Mouse (Mus musculus) limb, embryonic 14.5 days (tissue): ENCODE results near the gene Cyp4v3. TPM values are rescaled to one million over a fixed set of nuclear protein-coding genes. Genes with fewer than 3 reads are reported as not detected.
"Not testable (repeated sequence)": the region's sequence is repeated elsewhere in the genome, so short reads cannot be mapped to it uniquely, and the experiment has no call there.

Experiments used
- ATAC-seq: fragments of 200-750 bp; cut with Nextera tagmentation; 2 replicates; pipeline ENCODE4 v1.8.0; 2017; ENCODE audit warnings: low read depth, moderate number of reproducible peaks, moderate TSS enrichment; ENCODE audit not compliant: low FRiP score
- DNase-seq: peaks from one replicate; pipeline ENCODE4 v3.0.0-alpha.2; 2015; ENCODE audit warnings: low spot score
- H3K27ac ChIP-seq: fragments of 300-500 bp; sonication (generic); replicated peaks from 2 replicates; pipeline ENCODE4 v1.5.1; 2014; ENCODE audit warnings: low read depth, mild to moderate bottlenecking, low read length, moderate library complexity, mixed read lengths
- H3K27me3 ChIP-seq: fragments of 300-500 bp; sonication (generic); 2 replicates; pipeline ENCODE4 v1.6.1; 2014; ENCODE audit warnings: low read length, mixed read lengths; ENCODE audit not compliant: control insufficient read depth, insufficient read depth
- H3K36me3 ChIP-seq: fragments of 300-500 bp; sonication (generic); 2 replicates; pipeline ENCODE4 v1.6.1; 2014; ENCODE audit warnings: mild to moderate bottlenecking, low read length, moderate library complexity, mixed read lengths; ENCODE audit not compliant: control insufficient read depth, insufficient read depth
- H3K4me1 ChIP-seq: fragments of 300-500 bp; sonication (generic); 2 replicates; pipeline ENCODE4 v1.6.1; 2014; ENCODE audit warnings: antibody characterized with exemption, low read length, mixed read lengths; ENCODE audit not compliant: control insufficient read depth, insufficient read depth
- H3K4me2 ChIP-seq: fragments of 300-500 bp; sonication (generic); replicated peaks from 2 replicates; pipeline ENCODE4 v1.6.1; 2014; ENCODE audit warnings: low read depth, mild to moderate bottlenecking, low read length, moderate library complexity; ENCODE audit not compliant: severe bottlenecking
- H3K4me3 ChIP-seq: fragments of 300-500 bp; sonication (generic); replicated peaks from 2 replicates; pipeline ENCODE4 v1.5.1; 2014; ENCODE audit warnings: low read length
- H3K9ac ChIP-seq: fragments of 300-500 bp; sonication (generic); 2 replicates; pipeline ENCODE4 v1.6.1; 2014; ENCODE audit warnings: mild to moderate bottlenecking, low read depth, low read length, moderate library complexity; ENCODE audit not compliant: severe bottlenecking
- H3K9me3 ChIP-seq: fragments of 300-500 bp; sonication (generic); 2 replicates; pipeline ENCODE4 v1.6.1; 2016; ENCODE audit warnings: low read length; ENCODE audit not compliant: control insufficient read depth
- POLR2A ChIP-seq: fragments of 200-500 bp; IDR thresholded peaks from 2 replicates; pipeline ENCODE4 v1.8.0; 2012; ENCODE audit warnings: inconsistent platforms, mild to moderate bottlenecking, moderate library complexity, borderline replicate concordance; ENCODE audit not compliant: insufficient read depth, insufficient read length; ENCODE audit errors: extremely low read depth
- WGBS: fragments of 180-500 bp; shearing (Covaris S2); extraction: QIAGEN DNeasy Blood & Tissue Kit; methylation state at CpG from one replicate; pipeline ENCODE4 v1.1.7; 2014; 5-methylcytosine and 5-hydroxymethylcytosine counted together
- polyA plus RNA-seq, 2 experiments: library from polyadenylated mRNA; depleted of rRNA in 1 of 2; stranded (reverse) in 1 of 2; unstranded in 1 of 2; fragments of >200 nt; fragmentation: Nextera tagmentation in 1 of 2; extraction: Ambion mirVana in 1 of 2; gene quantifications; 2 replicates each; pipeline versions ENCODE4 v1.2.1 to v1.2.3; 2012 to 2014

The Cyp4v3 gene
- polyA plus RNA-seq, 2 experiments, result 0.98 to 1.4 TPM

GRCm38 (mm10) chr8:45330856-45331255, 2.2 kb downstream of the Cyp4v3 start:
- no peak for ATAC-seq
- Histone ChIP-seq H3K4me2 (no peak overlapping the region), H3K27me3 (no peaks in the 10 kb centered on the region), H3K36me3 (no peaks in the 10 kb centered on the region), H3K27ac (no peak overlapping the region), H3K9me3 (no peaks in the 10 kb centered on the region), H3K4me1 (peaks cover 4% of the 10 kb centered on the region; the same call in 1 of the 2 replicates), H3K4me3 (no peak overlapping the region), H3K9ac (no peak overlapping the region)
- DNase-seq, result no peak
- TF ChIP-seq POLR2A, result no peak
- 71% methylated on average over 3 of the region's 3 CpGs for WGBS

- H3K9ac ChIP-seq, result no peak overlapping the region
- WGBS, result 97% methylated on average over 6 of the region's 6 CpGs
- no peaks in the 10 kb centered on the region for H3K36me3 ChIP-seq
- DNase-seq (no peak), ATAC-seq (no peak)
- no peak overlapping the region for H3K27ac ChIP-seq
- no peaks in the 10 kb centered on the region for H3K27me3 ChIP-seq
- H3K4me3 ChIP-seq, result no peak overlapping the region
- no peaks in the 10 kb centered on the region for H3K9me3 ChIP-seq
- no peak for TF ChIP-seq POLR2A
- peaks cover 4% of the 10 kb centered on the region; the same call in 1 of the 2 replicates for H3K4me1 ChIP-seq
- no peak overlapping the region for H3K4me2 ChIP-seq
Observed at GRCm38 (mm10) chr8:45329206-45329980, 3.6 kb downstream of the Cyp4v3 start.

GRCm38 (mm10) chr8:45327076-45327475, 5.9 kb downstream of the Cyp4v3 start:
- ATAC-seq, H3K9ac ChIP-seq, H3K27ac ChIP-seq, H3K9me3 ChIP-seq, H3K27me3 ChIP-seq, H3K4me1 ChIP-seq, H3K36me3 ChIP-seq, H3K4me2 ChIP-seq, DNase-seq, H3K4me3 ChIP-seq: not testable (repeated sequence)

- no peaks in the 10 kb centered on the region for H3K36me3 ChIP-seq
- no peaks in the 10 kb centered on the region for H3K27me3 ChIP-seq
- H3K4me2 ChIP-seq, result no peak overlapping the region
- H3K27ac ChIP-seq, result no peak overlapping the region
- no peak overlapping the region for H3K4me3 ChIP-seq
- H3K4me1 ChIP-seq, result no peaks in the 10 kb centered on the region
- H3K9me3 ChIP-seq, result no peaks in the 10 kb centered on the region
- WGBS, result 85% methylated on average over 4 of the region's 4 CpGs
- DNase-seq (no peak), ATAC-seq (no peak)
- TF ChIP-seq POLR2A, result no peak
- H3K9ac ChIP-seq, result no peak overlapping the region
Observed at GRCm38 (mm10) chr8:45324151-45324550, 8.9 kb downstream of the Cyp4v3 start.

GRCm38 (mm10) chr8:45321365-45321764, 11.7 kb downstream of the Cyp4v3 start:
- 82% methylated on average over 2 of the region's 2 CpGs for WGBS
- no peak overlapping the region for H3K27ac ChIP-seq
- no peak for TF ChIP-seq POLR2A

More at GRCm38 (mm10) chr8:45321365-45321764, 11.7 kb downstream of the Cyp4v3 start:
- H3K9ac ChIP-seq, result no peak overlapping the region
- H3K4me1 ChIP-seq, result no peaks in the 10 kb centered on the region
- DNase-seq, result no peak
- H3K36me3 ChIP-seq, result no peaks in the 10 kb centered on the region
- H3K27me3 ChIP-seq, result no peaks in the 10 kb centered on the region
- no peak overlapping the region for H3K4me2 ChIP-seq
- no peak for ATAC-seq
- no peaks in the 10 kb centered on the region for H3K9me3 ChIP-seq
- H3K4me3 ChIP-seq, result no peak overlapping the region
